Mouse (Mus musculus) gastrocnemius, adult 18-20 months (tissue): ENCODE data around the gene Gm21992. TPM values are rescaled to one million over a fixed set of nuclear protein-coding genes. Genes with fewer than 3 reads are reported as not detected.

ENCODE experiments used
- DNase-seq: peaks from one replicate; pipeline ENCODE4 v3.0.0; 2021; ENCODE audit warnings: low spot score
- total RNA-seq, 2 experiments: library from RNA; stranded (reverse); gene quantifications; 2 replicates each; pipeline ENCODE4 v1.2.3; 2021

Gene Gm21992
- total RNA-seq, 2 experiments from 2014 or later = 6.8 to 12.7 TPM

DNA sequence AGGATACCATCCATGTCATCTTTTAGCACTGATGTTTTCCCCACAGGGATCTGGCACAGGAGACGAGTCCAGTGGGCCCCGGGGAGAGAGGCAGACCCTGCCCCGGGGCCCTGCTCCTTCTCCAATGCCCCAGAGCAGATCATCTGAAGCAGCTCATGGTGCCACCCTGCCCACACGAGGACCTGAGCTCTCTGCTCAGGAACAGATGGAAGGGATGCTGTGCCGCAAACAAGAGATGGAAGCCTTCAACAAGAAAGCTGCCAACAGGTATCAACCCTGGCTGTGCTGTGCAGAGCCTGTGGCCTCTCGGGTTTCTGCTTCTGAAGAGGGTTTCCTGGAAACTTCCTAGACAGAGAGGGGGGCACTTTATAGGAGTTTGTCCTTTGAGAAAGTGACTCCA, 61.4 kb downstream of the Gm21992 start:
- no peak for DNase-seq

DNA sequence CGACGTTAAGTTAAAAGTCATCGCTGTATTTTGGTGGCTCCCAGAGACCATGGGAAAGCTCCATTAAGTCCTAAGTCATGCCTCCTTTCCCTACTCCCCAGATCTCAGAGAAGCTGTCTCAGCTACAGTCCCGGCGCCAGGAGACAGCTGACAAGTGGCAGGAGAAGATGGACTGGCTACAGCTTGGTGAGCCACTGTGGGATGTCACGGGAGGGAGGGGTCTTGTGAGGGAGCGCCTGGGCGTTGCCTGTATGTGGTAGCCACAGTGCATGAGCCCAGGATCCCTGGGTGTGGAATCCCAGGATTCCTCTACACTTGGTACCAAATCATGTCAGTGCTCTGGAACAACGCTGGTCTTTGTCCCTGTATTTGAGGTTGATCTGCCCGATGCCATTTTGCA, 62.9 kb downstream of the Gm21992 start:
- no peak for DNase-seq

DNA sequence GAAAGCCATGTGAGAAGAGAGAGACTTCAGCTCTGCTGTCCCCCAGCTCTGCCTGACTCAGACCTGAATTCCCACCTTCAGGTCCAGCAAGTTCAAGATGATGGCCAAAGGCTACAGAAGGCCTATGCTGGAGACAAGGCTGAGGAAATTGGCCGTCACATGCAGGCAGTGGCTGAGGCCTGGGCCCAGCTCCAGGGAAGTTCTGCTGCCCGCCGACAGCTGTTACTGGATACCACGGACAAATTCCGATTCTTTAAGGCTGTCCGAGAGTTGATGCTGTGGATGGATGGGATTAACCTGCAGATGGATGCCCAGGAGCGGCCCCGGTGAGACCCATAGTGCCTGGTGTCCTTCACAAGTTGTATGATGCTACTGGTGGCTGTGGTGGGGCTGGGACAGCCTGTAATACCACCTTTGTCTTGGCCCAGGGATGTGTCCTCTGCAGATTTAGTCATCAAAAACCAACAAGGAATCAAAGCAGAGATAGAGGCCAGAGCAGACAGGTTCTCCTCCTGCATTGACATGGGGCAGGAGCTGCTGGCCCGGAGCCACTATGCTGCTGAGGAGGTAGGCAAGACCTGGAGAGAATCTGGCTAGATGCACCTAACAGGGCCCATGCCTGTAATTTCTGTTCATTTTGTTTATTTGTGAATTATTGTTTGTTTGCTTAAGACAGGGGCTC, 63.6 kb downstream of the Gm21992 start:
- no peak for DNase-seq

DNA sequence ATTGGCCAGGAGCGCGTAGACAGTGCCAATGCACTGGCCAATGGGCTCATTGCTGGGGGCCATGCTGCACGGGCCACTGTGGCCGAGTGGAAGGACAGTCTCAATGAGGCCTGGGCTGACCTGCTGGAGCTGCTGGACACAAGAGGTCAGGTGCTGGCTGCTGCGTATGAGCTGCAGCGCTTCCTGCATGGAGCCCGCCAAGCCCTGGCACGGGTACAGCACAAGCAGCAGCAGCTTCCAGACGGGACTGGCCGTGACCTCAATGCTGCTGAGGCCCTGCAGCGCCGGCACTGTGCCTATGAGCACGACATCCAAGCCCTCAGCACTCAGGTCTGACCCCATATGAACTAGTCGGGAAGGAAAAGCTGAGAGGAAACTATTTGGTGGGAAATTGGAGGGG, 64.8 kb downstream of the Gm21992 start:
- peak; percentile 47 for DNase-seq

DNA sequence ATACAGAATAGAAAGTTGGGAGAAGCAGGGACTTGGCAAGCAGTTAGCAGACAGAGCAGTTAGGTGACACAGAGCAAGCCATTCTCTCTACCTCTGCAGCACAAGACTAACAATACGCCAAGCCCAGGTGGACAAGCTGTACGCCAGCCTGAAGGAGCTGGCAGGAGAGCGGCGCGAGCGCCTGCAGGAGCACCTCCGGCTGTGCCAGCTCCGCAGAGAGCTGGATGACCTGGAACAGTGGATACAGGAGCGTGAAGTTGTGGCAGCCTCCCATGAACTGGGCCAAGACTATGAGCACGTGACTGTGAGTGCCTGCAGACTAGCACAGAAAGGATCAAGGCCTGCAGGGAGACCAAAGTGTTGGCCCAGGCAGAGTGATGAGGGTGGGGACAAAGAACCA, 65.7 kb downstream of the Gm21992 start:
- no peak for DNase-seq

DNA sequence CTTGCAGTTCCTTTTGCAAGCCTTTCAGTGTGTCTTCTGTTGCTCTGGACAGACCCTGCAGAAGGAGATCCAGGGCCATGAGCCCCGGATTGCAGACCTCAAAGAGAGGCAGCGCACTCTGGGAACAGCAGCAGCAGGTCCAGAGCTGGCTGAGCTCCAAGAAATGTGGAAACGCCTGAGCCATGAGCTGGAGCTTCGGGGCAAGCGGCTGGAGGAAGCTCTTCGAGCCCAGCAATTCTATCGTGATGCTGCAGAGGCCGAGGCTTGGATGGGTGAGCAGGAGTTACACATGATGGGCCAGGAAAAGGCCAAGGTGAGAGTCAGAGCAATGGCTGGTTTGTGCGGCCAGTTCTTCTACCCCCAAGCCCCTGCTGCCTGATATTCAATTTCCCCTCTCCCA, 66.4 kb downstream of the Gm21992 start:
- no peak for DNase-seq

DNA sequence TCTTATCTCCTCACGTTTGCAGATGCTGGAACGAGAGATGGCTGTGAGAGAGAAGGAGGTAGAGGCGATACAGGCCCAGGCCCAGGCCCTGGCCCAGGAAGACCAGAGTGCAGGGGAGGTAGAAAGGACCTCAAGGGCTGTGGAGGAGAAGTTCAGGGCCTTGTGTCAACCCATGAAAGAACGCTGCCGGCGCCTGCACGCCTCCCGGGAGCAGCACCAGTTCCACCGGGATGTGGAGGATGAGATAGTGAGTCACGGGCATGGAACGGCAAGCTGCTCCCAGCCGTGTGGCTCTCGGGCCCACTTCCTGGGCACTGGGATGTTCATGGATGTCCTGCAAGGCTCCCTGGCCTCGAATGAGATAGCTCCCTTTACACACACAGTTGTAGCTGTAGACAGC, 67.4 kb downstream of the Gm21992 start:
- DNase-seq = no peak

DNA sequence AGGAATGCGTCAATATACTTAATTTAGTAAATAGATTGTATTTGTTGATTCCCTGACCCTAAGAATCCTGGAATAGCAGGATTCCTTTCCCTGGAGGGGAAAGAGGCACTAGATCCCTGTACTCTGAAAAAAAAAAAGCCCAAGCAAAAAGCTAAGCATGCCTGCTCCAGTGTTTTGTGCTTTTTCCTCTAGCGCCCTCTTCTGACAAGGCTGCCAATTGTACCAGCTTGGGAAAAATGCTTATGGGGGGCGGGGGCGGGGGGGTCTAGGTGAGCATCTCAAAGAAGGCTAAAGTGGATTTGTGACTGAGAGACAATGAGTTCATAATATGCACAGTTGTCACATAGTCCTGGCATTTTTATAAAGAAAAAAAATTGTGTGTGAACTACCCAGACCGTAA, 67.9 kb downstream of the Gm21992 start:
- DNase-seq = peak; percentile 16

DNA sequence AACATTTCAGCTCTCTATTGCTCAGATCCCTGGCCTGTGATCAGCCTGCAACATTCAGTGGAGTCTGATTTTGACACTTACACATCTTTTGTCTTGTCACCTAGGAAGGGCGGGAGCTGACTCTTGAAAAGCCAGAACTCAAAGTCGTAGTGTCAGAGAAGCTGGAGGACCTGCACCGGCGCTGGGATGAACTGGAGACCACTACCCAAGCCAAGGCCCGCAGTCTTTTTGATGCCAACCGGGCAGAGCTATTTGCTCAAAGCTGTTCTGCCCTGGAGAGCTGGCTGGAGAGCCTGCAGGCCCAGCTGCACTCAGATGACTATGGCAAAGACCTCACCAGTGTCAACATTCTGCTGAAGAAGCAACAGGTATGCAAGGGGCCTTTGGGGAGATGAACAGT, 69.2 kb downstream of the Gm21992 start:
- DNase-seq = no peak

DNA sequence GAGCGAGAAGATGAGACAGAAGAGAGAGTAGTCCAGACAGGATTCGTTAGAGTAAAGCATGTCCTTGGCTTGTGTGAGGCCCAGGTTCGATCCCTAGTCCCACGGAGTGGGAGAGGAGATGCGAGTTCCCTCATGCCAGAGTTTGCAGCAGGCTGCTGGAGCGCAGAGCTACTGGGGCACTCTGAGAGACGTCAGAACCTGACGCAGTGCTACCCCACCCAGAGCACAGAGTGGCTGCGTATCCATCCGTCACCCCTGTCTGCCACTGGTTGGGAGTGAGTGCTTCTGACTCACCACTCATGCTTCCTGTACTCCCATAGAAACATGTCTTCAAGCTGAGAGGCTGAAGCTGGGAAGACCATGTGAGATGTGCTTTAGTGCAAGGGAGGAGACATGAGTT, 69.9 kb downstream of the Gm21992 start:
- DNase-seq = no peak

DNA sequence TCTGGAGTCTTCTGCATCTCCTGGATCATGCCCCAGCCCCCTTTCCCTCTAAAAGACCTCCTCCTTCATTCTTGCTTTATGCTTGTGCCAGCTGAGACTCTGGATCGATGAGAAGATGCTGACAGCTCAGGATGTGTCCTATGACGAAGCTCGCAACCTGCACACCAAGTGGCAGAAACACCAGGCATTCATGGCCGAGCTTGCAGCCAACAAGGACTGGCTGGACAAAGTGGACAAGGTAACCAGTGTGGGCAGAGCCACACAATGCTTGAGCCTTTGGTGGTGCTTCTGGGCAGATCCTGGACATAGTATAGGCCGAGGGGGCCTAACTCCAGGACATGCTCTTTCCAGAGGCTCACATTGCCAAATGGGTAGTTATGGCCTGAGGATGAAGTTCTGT, 71.7 kb downstream of the Gm21992 start:
- no peak for DNase-seq

DNA sequence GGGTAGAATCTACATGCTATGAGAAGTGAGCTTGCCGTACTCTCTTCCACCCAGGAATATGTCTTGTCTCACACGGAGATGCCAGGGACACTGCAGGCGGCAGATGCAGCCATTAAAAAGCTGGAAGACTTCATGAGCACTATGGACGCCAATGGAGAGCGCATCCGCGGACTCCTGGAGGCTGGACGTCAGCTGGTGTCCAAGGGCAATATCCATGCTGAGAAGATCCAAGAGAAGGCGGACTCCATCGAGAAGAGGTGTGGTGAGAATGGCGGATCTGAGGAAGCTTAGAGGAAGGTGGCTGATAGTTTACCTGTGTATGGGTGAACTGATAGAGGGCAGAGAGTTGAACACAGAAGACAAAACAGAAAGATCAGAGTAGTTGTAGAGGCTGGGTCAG, 72.4 kb downstream of the Gm21992 start:
- no peak for DNase-seq

DNA sequence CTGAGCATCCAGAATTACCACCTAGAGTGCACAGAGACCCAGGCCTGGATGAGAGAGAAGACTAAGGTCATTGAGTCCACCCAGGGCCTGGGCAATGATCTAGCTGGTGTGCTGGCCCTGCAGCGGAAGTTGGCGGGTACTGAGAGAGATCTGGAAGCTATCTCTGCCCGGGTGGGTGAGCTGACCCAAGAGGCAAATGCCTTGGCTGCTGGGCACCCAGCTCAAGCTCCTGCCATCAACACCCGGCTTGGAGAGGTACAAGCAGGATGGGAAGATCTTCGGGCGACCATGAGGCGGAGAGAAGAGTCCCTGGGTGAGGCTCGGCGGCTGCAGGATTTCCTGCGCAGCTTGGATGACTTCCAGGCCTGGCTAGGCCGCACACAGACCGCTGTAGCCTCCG, 73.5 kb downstream of the Gm21992 start:
- DNase-seq = no peak

DNA sequence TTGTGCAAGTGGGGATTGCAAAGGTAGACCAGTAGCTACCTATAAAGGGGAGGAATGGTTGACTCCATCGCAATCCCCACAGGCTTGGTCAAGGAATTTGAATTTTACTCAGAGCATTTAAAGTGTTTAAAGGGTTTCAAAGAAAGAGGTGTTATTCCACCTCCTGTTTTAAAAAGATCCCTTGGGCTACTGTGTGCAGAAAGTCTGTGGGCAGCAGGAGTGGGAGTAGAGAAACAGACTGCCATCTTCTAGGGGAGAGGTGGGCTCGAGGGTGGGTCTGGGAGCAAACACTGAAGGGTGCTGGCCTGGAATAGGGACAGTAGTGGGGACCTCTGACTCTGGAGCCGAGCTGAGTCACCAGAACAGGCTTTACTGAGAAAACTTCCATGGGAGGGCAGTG, 78.4 kb downstream of the Gm21992 start:
- DNase-seq = no peak

DNA sequence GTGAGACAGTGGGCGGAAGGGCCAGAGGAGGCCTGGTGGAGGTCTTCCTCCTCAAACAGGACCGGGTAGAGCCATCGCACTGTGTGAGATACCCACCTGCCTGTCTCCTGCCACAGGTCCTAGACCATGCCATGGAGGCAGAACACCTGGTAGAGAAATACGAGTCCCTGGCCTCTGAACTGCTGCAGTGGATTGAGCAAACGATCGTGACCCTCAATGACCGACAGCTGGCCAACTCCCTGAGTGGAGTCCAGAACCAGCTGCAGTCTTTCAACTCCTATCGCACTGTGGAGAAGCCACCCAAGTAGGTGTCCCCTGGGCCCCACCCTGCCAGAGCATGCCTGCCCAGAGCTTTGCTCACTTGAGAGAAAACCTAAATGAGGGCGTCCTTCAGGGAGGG, 82.2 kb downstream of the Gm21992 start:
- no peak for DNase-seq

DNA sequence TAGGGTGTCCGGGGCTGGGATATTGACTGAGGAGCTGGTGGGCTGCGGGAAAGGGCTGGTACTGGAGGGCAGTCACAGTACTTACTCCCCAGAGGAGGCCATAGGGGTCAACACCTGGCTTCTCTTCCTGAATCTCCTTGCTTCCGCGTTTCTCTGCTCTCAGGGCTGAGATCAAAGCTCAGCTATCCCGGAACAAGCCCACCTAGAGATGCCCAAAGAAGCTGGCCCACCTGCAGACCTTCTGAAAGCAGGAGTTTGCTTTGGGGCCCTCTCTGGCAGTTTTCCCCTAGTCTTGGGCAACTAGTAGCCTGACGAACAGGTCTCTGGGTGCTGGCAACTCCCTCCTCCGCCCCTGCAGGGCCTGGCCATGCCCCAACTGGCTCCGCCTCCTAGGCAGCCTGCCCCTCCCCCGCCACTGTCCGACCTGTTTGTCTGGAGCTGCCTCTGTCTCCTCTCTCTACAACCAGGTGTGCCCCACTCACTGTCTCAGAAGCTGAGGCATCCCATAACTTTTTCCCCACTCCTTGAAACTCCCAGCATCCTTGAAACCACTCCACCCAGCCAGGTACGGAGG, 90.7 kb downstream of the Gm21992 start:
- DNase-seq = no peak

DNA sequence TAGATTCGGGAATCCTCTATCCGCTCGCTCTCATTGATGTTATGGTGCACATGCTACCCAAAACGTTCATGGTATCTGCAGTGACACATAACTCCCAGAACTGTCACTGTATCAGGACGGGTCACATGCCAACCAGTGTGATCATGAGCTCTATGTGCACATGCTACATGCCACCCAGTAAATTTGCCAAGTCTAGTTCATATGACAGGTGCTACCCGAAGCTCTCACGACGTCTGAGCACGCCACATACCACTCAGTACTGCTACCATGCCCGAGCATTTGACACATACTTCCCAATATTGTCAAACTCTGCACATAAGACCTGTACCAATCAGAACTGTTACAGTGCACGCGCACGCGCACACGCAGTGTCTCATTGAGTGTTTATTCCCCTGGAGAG, 91.3 kb downstream of the Gm21992 start:
- DNase-seq = no peak

DNA sequence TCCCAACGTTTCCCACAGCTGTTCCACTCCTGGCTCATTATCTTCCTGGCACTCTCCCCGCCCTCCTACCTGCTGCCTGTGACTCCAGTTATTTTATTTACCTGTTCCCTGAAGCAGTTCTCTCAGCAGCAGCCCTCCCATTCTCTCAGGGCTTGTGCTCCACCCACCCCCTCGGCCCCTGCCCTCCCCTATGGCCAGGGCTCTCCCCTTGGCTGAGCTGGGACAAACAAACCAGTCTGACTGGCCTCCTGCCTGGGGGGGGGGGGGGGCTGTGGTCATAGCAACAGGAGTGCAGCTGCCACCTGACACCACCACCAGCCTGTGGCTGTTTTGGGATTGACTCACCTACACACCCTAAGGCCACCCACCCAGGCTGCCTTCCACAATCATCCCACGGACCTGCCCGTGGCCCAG, 92.1 kb downstream of the Gm21992 start:
- no peak for DNase-seq

DNA sequence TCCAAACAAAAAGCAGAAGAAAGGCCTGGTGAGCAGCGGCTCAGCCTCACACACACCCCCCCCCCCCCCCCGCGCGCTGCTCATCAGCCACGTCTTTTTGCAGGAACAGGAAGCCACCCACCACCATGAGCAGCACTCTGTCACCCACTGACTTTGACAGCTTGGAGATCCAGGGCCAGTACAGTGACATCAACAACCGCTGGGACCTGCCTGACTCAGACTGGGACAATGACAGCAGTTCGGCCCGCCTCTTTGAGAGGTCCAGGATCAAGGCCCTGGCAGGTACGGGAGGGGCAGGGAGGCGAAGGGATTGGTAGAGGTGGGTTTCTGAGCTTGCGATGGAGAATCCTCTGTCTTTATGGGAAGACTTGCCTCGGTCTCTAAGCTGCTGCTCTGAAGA, 92.7 kb downstream of the Gm21992 start:
- DNase-seq = no peak

DNA sequence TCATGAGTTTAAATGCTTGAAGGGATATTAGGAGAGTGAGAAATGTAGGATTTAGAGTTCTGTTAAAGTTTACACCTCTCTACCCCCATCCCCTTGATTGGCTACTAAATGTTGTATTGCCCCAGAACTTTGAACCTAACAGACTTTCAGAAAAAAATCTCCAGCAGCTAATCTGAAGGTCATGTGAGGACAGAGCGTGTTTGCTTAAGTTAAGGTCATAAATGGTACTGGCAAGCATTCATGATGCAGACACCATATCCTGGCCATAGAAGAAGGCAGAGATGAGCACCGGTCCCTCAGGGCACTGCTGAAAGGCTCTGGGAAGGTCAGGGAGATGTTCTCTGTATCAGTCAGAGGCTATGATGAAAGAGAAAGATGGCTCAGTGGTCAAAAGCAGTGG, 94.1 kb downstream of the Gm21992 start:
- no peak for DNase-seq

DNA sequence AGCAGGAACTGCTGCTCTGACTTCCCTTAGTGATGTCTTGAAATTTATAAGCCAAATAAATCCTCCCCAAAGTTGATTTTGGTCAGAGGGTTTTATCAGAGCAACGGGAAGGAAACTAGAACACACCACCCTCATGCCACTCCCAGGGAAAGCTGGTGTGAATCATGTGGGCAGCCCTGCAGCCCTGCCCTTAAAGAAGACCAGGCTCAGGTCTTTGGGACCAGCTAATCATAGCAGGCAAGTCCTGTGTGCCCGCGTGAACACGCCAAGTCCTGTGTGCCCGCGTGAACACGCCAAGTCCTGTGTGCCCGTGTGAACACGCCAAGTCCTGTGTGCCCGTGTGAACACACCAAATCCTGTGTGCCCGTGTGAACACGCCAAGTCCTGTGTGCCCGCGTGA, 94.7 kb downstream of the Gm21992 start:
- no peak for DNase-seq

DNA sequence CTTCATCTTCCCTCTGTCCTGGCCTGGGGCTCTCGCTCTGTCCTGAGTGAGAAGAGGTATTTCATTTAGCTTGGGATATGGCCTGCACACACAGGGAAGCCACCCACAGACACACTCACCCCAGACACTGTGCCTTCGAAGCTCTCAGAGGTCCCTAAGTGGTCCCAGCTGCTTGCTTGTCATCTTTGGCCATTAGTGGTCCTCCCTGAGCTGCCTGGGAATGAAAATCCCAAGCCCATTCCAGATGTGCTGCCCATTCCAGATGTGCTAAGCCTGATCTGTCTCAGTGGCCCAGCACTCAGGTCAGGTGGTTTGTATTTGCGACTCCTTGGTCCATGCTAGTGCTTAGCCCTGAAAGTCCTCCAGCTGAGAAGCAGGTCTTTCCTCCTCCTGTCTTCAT, 97.5 kb downstream of the Gm21992 start:
- DNase-seq = no peak

DNA sequence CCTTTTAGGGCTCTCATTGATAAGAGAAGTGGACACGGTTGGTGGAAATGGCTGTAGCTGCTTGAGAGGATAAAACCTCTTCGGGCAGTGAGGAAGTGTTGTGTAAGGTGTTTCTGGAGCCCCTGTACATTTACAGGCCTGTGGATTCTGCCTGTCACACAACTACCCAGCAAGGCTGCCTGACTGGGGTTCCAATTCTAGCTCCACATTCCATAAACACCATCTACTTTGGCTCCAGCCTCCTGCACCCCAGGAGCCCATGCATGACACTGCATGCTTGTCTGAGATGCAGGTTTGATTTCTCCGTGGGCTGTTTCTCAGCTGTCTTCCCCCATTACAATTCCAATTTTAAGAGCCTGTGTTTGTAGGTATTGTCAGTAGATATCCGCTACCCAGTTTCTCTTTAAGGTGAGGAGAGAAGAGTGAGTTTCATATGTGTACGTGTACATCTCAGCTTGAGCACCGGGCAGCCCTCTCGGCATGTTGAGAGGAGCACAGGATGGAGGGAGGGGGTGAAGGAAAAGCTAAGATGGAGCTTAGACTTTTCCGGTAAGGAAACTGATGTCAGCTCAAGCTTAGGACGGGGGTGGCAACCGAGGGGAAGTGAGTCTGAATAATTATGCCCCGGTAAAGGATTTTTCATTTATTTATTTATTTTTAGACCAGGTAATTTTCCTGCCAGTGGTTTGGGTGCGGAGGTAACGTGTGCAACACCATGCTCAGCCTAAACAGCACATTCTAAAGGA, 98.5 kb downstream of the Gm21992 start:
- DNase-seq = no peak
